Mouse (Mus musculus): ENCODE data around the gene Gm20696. TPM values are rescaled to one million over a fixed set of nuclear protein-coding genes. Genes with fewer than 3 reads are reported as not detected.
A peak's percentile ranks its signal among the peaks of the same experiment; 100 is the strongest.

Gm20696 gene
- total RNA-seq, 2 experiments from 2014 or later = 9.0 to 9.2 TPM

GRCm38 (mm10) chr6:99522359-99523108 is 144.1 kb downstream of the Gm20696 start, which contains the start of gene Foxp1:
TSS of gene Foxp1 (minus strand) at chr6:99522721.
- DNase-seq (ENCODE audit: extremely low spot score in 1 of 2, low spot score in 2 of 2) = peak; percentile 70 to 72
- peak within 1 kb of the TSS; percentile 99 for H3K27ac ChIP-seq
- TF ChIP-seq CTCF (IDR thresholded peaks at IDR 0.05) = no peak
- H3K4me3 ChIP-seq = peak within 1 kb of the TSS; percentile 92
- intact Hi-C loops (cut with DNase I) = loop anchor here (2.0 to 10.0 kb wide), 10 partner anchors 38 to 890 kb away; no protein-coding TSS in a partner anchor

GRCm38 (mm10) chr6:99521641-99522358 is 144.8 kb downstream of the Gm20696 start:
- intact Hi-C loops (cut with DNase I) = loop anchor here (2.0 to 10.0 kb wide), 10 partner anchors 37 to 889 kb away; no protein-coding TSS in a partner anchor
- Histone ChIP-seq H3K4me3 (peak overlapping the region; percentile 92), H3K27ac (peak overlapping the region; percentile 99)
- no peak for TF ChIP-seq CTCF (IDR thresholded peaks at IDR 0.05)
- DNase-seq (ENCODE audit: extremely low spot score in 1 of 2, low spot score in 2 of 2) = peak; percentile 49 to 60

- intact Hi-C loops (cut with DNase I) = loop anchor here (5.0 to 10.0 kb wide), 7 partner anchors 79 to 576 kb away; no protein-coding TSS in a partner anchor
- peak overlapping the region; percentile 92 for H3K4me3 ChIP-seq
- peak overlapping the region; percentile 99 for H3K27ac ChIP-seq
- no peak for TF ChIP-seq CTCF (IDR thresholded peaks at IDR 0.05)
- DNase-seq (ENCODE audit: extremely low spot score in 1 of 2, low spot score in 2 of 2) = peak; percentile 49 to 54
These were observed 145.5 kb downstream of the Gm20696 start for GRCm38 (mm10) chr6:99521038-99521640.

- H3K27ac ChIP-seq = peak overlapping the region; percentile 99
- H3K4me3 ChIP-seq = peak overlapping the region; percentile 92
- intact Hi-C loops (cut with DNase I) = loop anchor here (5.0 to 10.0 kb wide), 7 partner anchors 78 to 576 kb away; no protein-coding TSS in a partner anchor
- DNase-seq (ENCODE audit: extremely low spot score in 1 of 2, low spot score in 2 of 2) = no peak
- TF ChIP-seq CTCF (IDR thresholded peaks at IDR 0.05) = no peak
These were observed 145.9 kb downstream of the Gm20696 start for GRCm38 (mm10) chr6:99520676-99521037.

- intact Hi-C loops (cut with DNase I) = loop anchor here (5.0 to 10.0 kb wide), 7 partner anchors 78 to 575 kb away; no protein-coding TSS in a partner anchor
- DNase-seq (ENCODE audit: extremely low spot score in 1 of 2, low spot score in 2 of 2) = peak; percentile 33 to 39
- TF ChIP-seq CTCF (IDR thresholded peaks at IDR 0.05) = no peak
These were observed 146.6 kb downstream of the Gm20696 start for GRCm38 (mm10) chr6:99519806-99520675.

GRCm38 (mm10) chr6:99519052-99519451 is 147.5 kb downstream of the Gm20696 start:
- peak overlapping the region; percentile 92 for H3K4me3 ChIP-seq
- peak overlapping the region; percentile 99 for H3K27ac ChIP-seq
- intact Hi-C loops (cut with DNase I) = no loop called here
- DNase-seq (ENCODE audit: extremely low spot score in 1 of 2, low spot score in 2 of 2) = no peak
- TF ChIP-seq CTCF (IDR thresholded peaks at IDR 0.05) = no peak

More at GRCm38 (mm10) chr6:99519806-99520675, 146.6 kb downstream of the Gm20696 start:
- Histone ChIP-seq H3K4me3 (peak overlapping the region; percentile 92), H3K27ac (peak overlapping the region; percentile 99)

GRCm38 (mm10) chr6:99515667-99516199 is 150.9 kb downstream of the Gm20696 start:
- TF ChIP-seq CTCF (IDR thresholded peaks at IDR 0.05) = no peak
- Histone ChIP-seq H3K4me3 (peak overlapping the region; percentile 4), H3K27ac (peak overlapping the region; percentile 64)
- intact Hi-C loops (cut with DNase I) = no loop called here
- DNase-seq (ENCODE audit: extremely low spot score in 1 of 2, low spot score in 2 of 2) = no peak

- intact Hi-C loops (cut with DNase I) = no loop called here
- DNase-seq (ENCODE audit: extremely low spot score in 1 of 2, low spot score in 2 of 2) = no peak
- no peak for TF ChIP-seq CTCF (IDR thresholded peaks at IDR 0.05)
- no peak overlapping the region for H3K4me3 ChIP-seq
- H3K27ac ChIP-seq = no peak overlapping the region
These were observed 154.7 kb downstream of the Gm20696 start for GRCm38 (mm10) chr6:99511862-99512261.

- intact Hi-C loops (cut with DNase I) = no loop called here
- H3K27ac ChIP-seq = no peak overlapping the region
- no peak overlapping the region for H3K4me3 ChIP-seq
- TF ChIP-seq CTCF (IDR thresholded peaks at IDR 0.05) = no peak
- no peak for DNase-seq (ENCODE audit: extremely low spot score in 1 of 2, low spot score in 2 of 2)
These were observed 157.4 kb downstream of the Gm20696 start for GRCm38 (mm10) chr6:99509189-99509592.

GRCm38 (mm10) chr6:99506816-99507215 is 159.8 kb downstream of the Gm20696 start:
- H3K4me3 ChIP-seq = no peak overlapping the region
- intact Hi-C loops (cut with DNase I) = no loop called here
- TF ChIP-seq CTCF (IDR thresholded peaks at IDR 0.05) = peak; percentile 32
- no peak for DNase-seq (ENCODE audit: extremely low spot score in 1 of 2, low spot score in 2 of 2)
- H3K27ac ChIP-seq = no peak overlapping the region

Data from left cerebral cortex, adult 2 months (tissue).